Mouse (Mus musculus) lung, adult 2 months (tissue): ENCODE measurements around the gene Patl2.

Experiments
- CTCF ChIP-seq: fragments of 200-500 bp; IDR thresholded peaks from 2 replicates; pipeline ENCODE4 v1.5.1; 2011; ENCODE audit warnings: mild to moderate bottlenecking, low read length, control low read depth; ENCODE audit not compliant: insufficient read depth
- POLR2A ChIP-seq: fragments of 200-500 bp; IDR thresholded peaks from 2 replicates; pipeline ENCODE4 v1.6.1; 2011; ENCODE audit warnings: low read depth, mild to moderate bottlenecking, control low read depth, low read length, borderline replicate concordance; ENCODE audit errors: extremely low read depth

DNA sequence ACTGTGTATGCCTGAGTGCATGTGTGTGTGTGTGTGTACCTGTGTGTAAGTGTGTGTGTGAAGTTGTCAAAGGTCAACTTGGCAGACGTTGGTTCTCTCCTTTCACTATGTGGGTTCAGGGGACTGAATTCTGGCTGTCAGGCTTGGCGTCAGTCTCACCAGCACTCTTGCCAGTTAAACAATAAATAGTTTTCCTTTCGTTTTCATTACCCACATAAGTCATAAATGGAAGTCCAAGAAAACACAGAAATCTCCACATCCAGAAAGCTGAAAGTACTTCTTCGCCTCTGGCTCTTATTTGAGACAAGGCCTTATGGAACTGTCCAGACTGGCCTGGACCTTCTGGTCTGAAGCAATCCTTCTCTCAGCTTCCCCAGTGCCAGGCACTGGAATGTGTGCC lies 40.2 kb downstream of the Patl2 start:
- TF ChIP-seq CTCF (no peak), POLR2A (no peak)
